8 mouse cellular contexts compared by ENCODE assay signal in genomic region chr4:41313722-41314121, GRCm38 (mm10). TPM values are rescaled to one million over a fixed set of nuclear protein-coding genes. Genes with fewer than 3 reads are reported as not detected.
DNase-seq lines count a peak whose midpoint lies in the region; ATAC-seq and TF ChIP-seq lines count a peak whose summit lies in the region.

No protein-coding gene starts in this region.

- no peaks in the 10 kb centered on the region for H3K9me3 ChIP-seq in MEL (replicated peaks; ENCODE audit: insufficient read depth, low read length)
- no peaks in the 10 kb centered on the region for H3K9me3 ChIP-seq in forebrain, embryonic 13.5 days (replicated peaks)
- no peaks in the 10 kb centered on the region for H3K9me3 ChIP-seq in limb, embryonic 15.5 days
- no peaks in the 10 kb centered on the region for H3K9me3 ChIP-seq in stomach, embryonic 16.5 days (replicated peaks; ENCODE audit: control insufficient read depth, low read length)

- peak; percentile 27; the same call in 1 of the 2 replicates for ATAC-seq in forebrain, embryonic 13.5 days
- no peak for ATAC-seq in limb, embryonic 15.5 days (ENCODE audit: insufficient number of reproducible peaks, low FRiP score, low TSS enrichment, low read depth)
- no peak for ATAC-seq in stomach, embryonic 16.5 days (ENCODE audit: insufficient read depth, low FRiP score)

- H3K36me3 ChIP-seq in MEL (ENCODE audit: control insufficient read depth in 1 of 2, insufficient read depth in 2 of 2, low read length in 2 of 2): peaks cover 8 to 34% of the 10 kb centered on the region in 2 experiments
- H3K36me3 ChIP-seq in forebrain, embryonic 13.5 days (ENCODE audit: poor library complexity, severe bottlenecking): peaks cover 39% of the 10 kb centered on the region
- peaks cover 42% of the 10 kb centered on the region for H3K36me3 ChIP-seq in limb, embryonic 15.5 days
- H3K36me3 ChIP-seq in stomach, embryonic 16.5 days (ENCODE audit: control insufficient read depth, insufficient read depth, low read length): peaks cover 17% of the 10 kb centered on the region; the same call in 1 of the 2 replicates

- peak overlapping the region; percentile 87 for H3K9ac ChIP-seq in MEL (ENCODE audit: control insufficient read depth, low read depth, low read length, poor library complexity, severe bottlenecking)
- H3K9ac ChIP-seq in forebrain, embryonic 13.5 days: peak overlapping the region; percentile 97
- H3K9ac ChIP-seq in limb, embryonic 15.5 days: peak overlapping the region; percentile 95
- peak overlapping the region; percentile 97 for H3K9ac ChIP-seq in stomach, embryonic 16.5 days (ENCODE audit: low read length)

- H3K4me3 ChIP-seq in MEL (ENCODE audit: control insufficient read depth in 1 of 2, insufficient read depth in 1 of 2, low read depth in 2 of 2, low read length in 2 of 2): peak overlapping the region; percentile 81 to 87
- peak overlapping the region; percentile 99 for H3K4me3 ChIP-seq in forebrain, embryonic 13.5 days
- H3K4me3 ChIP-seq in limb, embryonic 15.5 days: peak overlapping the region; percentile 99
- H3K4me3 ChIP-seq in stomach, embryonic 16.5 days (replicated peaks; ENCODE audit: low read length): peak overlapping the region; percentile 96

- no peak for TF ChIP-seq POLR2A in MEL (IDR thresholded peaks at IDR 0.05; ENCODE audit: control insufficient read depth in 1 of 2, insufficient read depth in 1 of 2, low read depth in 1 of 2, low read length in 2 of 2, poor library complexity in 1 of 2)

- H3K27ac ChIP-seq in MEL (ENCODE audit: control insufficient read depth, low read depth, low read length): peak overlapping the region; percentile 40; the same call in 1 of the 2 replicates
- peak overlapping the region; percentile 92; the same call in 1 of the 2 replicates for H3K27ac ChIP-seq in forebrain, embryonic 13.5 days
- peak overlapping the region; percentile 99 for H3K27ac ChIP-seq in limb, embryonic 15.5 days
- H3K27ac ChIP-seq in stomach, embryonic 16.5 days (ENCODE audit: low read length): peak overlapping the region; percentile 99

- no peak for TF ChIP-seq CTCF in MEL (IDR thresholded peaks at IDR 0.05 in 2 of 3, conservative IDR thresholded peaks at IDR 0.05 in 1 of 3; ENCODE audit: control insufficient read depth in 1 of 3, insufficient read depth in 1 of 3, low read depth in 2 of 3, low read length in 3 of 3, poor library complexity in 1 of 3, severe bottlenecking in 1 of 3)

- DNase-seq in kidney, adult 11 months: peak; percentile 14
- DNase-seq in kidney, adult 18-20 months: no peak
- no peak for DNase-seq in MEL (ENCODE audit: low read depth, low spot score)
- no peak for DNase-seq in MN1 (ENCODE audit: low spot score)
- DNase-seq in right cerebral cortex, postnatal 36 days (ENCODE audit: low spot score in 2 of 2): no peak

- 14% methylated on average over 14 of the region's 14 CpGs for WGBS in forebrain, embryonic 13.5 days
- 17% methylated on average over 14 of the region's 14 CpGs for WGBS in limb, embryonic 15.5 days
- 10% methylated on average over 14 of the region's 14 CpGs for WGBS in stomach, embryonic 16.5 days

- no peaks in the 10 kb centered on the region for H3K27me3 ChIP-seq in MEL (ENCODE audit: control insufficient read depth in 1 of 2, insufficient read depth in 2 of 2, low read length in 2 of 2)
- H3K27me3 ChIP-seq in forebrain, embryonic 13.5 days: no peaks in the 10 kb centered on the region
- H3K27me3 ChIP-seq in limb, embryonic 15.5 days: no peaks in the 10 kb centered on the region
- no peaks in the 10 kb centered on the region for H3K27me3 ChIP-seq in stomach, embryonic 16.5 days (ENCODE audit: control insufficient read depth, insufficient read depth, low read length)

- no peak for TF ChIP-seq RAD21 in MEL (IDR thresholded peaks at IDR 0.05; ENCODE audit: low read depth, low read length)

- TF ChIP-seq EP300 in MEL (IDR thresholded peaks at IDR 0.05; ENCODE audit: low read depth in 1 of 2, low read length in 2 of 2): no peak

- peaks cover 18% of the 10 kb centered on the region for H3K79me2 ChIP-seq in MEL (ENCODE audit: control insufficient read depth, insufficient read depth, low read length, poor library complexity)

- H3K4me2 ChIP-seq in forebrain, embryonic 13.5 days: peak overlapping the region; percentile 80
- H3K4me2 ChIP-seq in limb, embryonic 15.5 days: peak overlapping the region; percentile 80
- H3K4me2 ChIP-seq in stomach, embryonic 16.5 days (ENCODE audit: low read depth, low read length): peak overlapping the region; percentile 87

- H3K4me1 ChIP-seq in MEL (ENCODE audit: control insufficient read depth in 1 of 2, insufficient read depth in 2 of 2, low read length in 2 of 2): peaks cover 7 to 26% of the 10 kb centered on the region in 2 experiments
- peaks cover 30% of the 10 kb centered on the region for H3K4me1 ChIP-seq in forebrain, embryonic 13.5 days
- H3K4me1 ChIP-seq in limb, embryonic 15.5 days: peaks cover 22% of the 10 kb centered on the region
- H3K4me1 ChIP-seq in stomach, embryonic 16.5 days (ENCODE audit: control insufficient read depth, insufficient read depth, low read length): peaks cover 22% of the 10 kb centered on the region

TF ChIP-seq in MEL, 35 proteins besides CTCF, POLR2A, EP300 and RAD21:
- TF ChIP-seq MYC (IDR thresholded peaks at IDR 0.05; ENCODE audit: low read depth, low read length): no peak
- no peak; the same call in 1 of the 2 replicates for TF ChIP-seq GATA1 (IDR thresholded peaks at IDR 0.05; ENCODE audit: low read depth, low read length)
- no peak for TF ChIP-seq POLR2AphosphoS5 (IDR thresholded peaks at IDR 0.05; ENCODE audit: borderline replicate concordance, low read depth, low read length)
- TF ChIP-seq ETS1 (IDR thresholded peaks at IDR 0.05; ENCODE audit: low read depth, low read length): no peak
- no peak for TF ChIP-seq NRF1 (IDR thresholded peaks at IDR 0.05; ENCODE audit: insufficient read depth, low read depth, low read length, poor library complexity, severe bottlenecking)
- no peak for TF ChIP-seq CHD2 (IDR thresholded peaks at IDR 0.05; ENCODE audit: low read length)
- no peak for TF ChIP-seq E2F4 (IDR thresholded peaks at IDR 0.05; ENCODE audit: borderline replicate concordance, low read depth, low read length)
- TF ChIP-seq TCF12 (IDR thresholded peaks at IDR 0.05; ENCODE audit: low read depth, low read length): no peak
- TF ChIP-seq MAX (IDR thresholded peaks at IDR 0.05; ENCODE audit: low read length): no peak
- no peak for TF ChIP-seq USF1 (IDR thresholded peaks at IDR 0.05; ENCODE audit: low read depth, low read length)
- no peak for TF ChIP-seq GABPA (IDR thresholded peaks at IDR 0.05; ENCODE audit: low read depth, low read length)
- TF ChIP-seq ZKSCAN1 (IDR thresholded peaks at IDR 0.05; ENCODE audit: low read depth, low read length): no peak

RNA-seq across cellular contexts. Expression of gene Dcaf12, which starts 1.0 kb away (rescaled TPM):
- 24.3 and 25.9 TPM in 2 replicates for total RNA-seq in MEL (2012; rRNA removed)
- 10 to 100 TPM in 1 of 2 experiments, not detected in 1; 49.2 TPM for polyA plus RNA-seq in MEL (2012; ENCODE audit: insufficient read depth in 1 of 2, insufficient read length in 2 of 2, low read depth in 1 of 2, low replicate concordance in 2 of 2, missing spikeins in 1 of 2)
- 75.1 and 79.3 TPM in 2 replicates for polyA plus RNA-seq in forebrain, embryonic 13.5 days (2015; fragmentation: Nextera tagmentation; extraction: Ambion mirVana)
- polyA plus RNA-seq in limb, embryonic 15.5 days (2015; fragmentation: Nextera tagmentation; extraction: Ambion mirVana): 58.6 and 60.6 TPM in 2 replicates
- 62.9 and 65.0 TPM in 2 replicates for polyA plus RNA-seq in stomach, embryonic 16.5 days (2015; fragmentation: Nextera tagmentation; extraction: Ambion mirVana)

RNA-seq across cellular contexts. Expression of gene Ubap1, which starts 35.1 kb away (rescaled TPM):
- total RNA-seq in MEL (2012; rRNA removed): 9.1 and 12.8 TPM in 2 replicates
- polyA plus RNA-seq in MEL (2012; ENCODE audit: insufficient read depth in 1 of 2, insufficient read length in 2 of 2, low read depth in 1 of 2, low replicate concordance in 2 of 2, missing spikeins in 1 of 2): 10 to 100 TPM in 1 of 2 experiments, not detected in 1; 15.7 TPM
- 67.2 and 69.1 TPM in 2 replicates for polyA plus RNA-seq in forebrain, embryonic 13.5 days (2015; fragmentation: Nextera tagmentation; extraction: Ambion mirVana)
- polyA plus RNA-seq in limb, embryonic 15.5 days (2015; fragmentation: Nextera tagmentation; extraction: Ambion mirVana): 49.7 and 51.4 TPM in 2 replicates
- polyA plus RNA-seq in stomach, embryonic 16.5 days (2015; fragmentation: Nextera tagmentation; extraction: Ambion mirVana): 49.5 and 53.0 TPM in 2 replicates

RNA-seq across cellular contexts. Expression of gene Ubap2, which starts 38.8 kb away (rescaled TPM):
- 22.5 and 22.7 TPM in 2 replicates for total RNA-seq in MEL (2012; rRNA removed)
- polyA plus RNA-seq in MEL (2012; ENCODE audit: insufficient read depth in 1 of 2, insufficient read length in 2 of 2, low read depth in 1 of 2, low replicate concordance in 2 of 2, missing spikeins in 1 of 2): 100 to 1,000 TPM; 127 to 170 TPM
- polyA plus RNA-seq in forebrain, embryonic 13.5 days (2015; fragmentation: Nextera tagmentation; extraction: Ambion mirVana): 56.6 and 59.0 TPM in 2 replicates
- 56.9 and 68.8 TPM in 2 replicates for polyA plus RNA-seq in limb, embryonic 15.5 days (2015; fragmentation: Nextera tagmentation; extraction: Ambion mirVana)
- 51.9 and 55.2 TPM in 2 replicates for polyA plus RNA-seq in stomach, embryonic 16.5 days (2015; fragmentation: Nextera tagmentation; extraction: Ambion mirVana)

Comparison
In these comparisons a context has a peak if more than half of its experiments do, and no peak if none do; other contexts are left out.
1. H3K27ac ChIP-seq: peak in every context shown above with its lines; median percentile 99 in limb, embryonic 15.5 days; 99 in stomach, embryonic 16.5 days; 92 in forebrain, embryonic 13.5 days; 40 in MEL.